Mouse (Mus musculus) intestine, embryonic 16.5 days (tissue): ENCODE results near the gene Ppp1r37. TPM values are rescaled to one million over a fixed set of nuclear protein-coding genes. Genes with fewer than 3 reads are reported as not detected.
A peak's percentile ranks its signal among the peaks of the same experiment; 100 is the strongest.

ENCODE experiments used
- ATAC-seq: fragments of 200-750 bp; cut with Nextera tagmentation; 2 replicates; pipeline ENCODE4 v1.8.0; 2017; ENCODE audit warnings: moderate TSS enrichment, moderate library complexity
- H3K27ac ChIP-seq: fragments of 300-500 bp; sonication (generic); 2 replicates; pipeline ENCODE4 v1.5.1; 2014; ENCODE audit warnings: mild to moderate bottlenecking, low read length
- H3K27me3 ChIP-seq: fragments of 300-500 bp; sonication (generic); replicated peaks from 2 replicates; pipeline ENCODE4 v1.6.1; 2014; ENCODE audit warnings: low read length, control low read depth, mixed read lengths; ENCODE audit not compliant: control insufficient read depth, insufficient read depth
- H3K36me3 ChIP-seq: fragments of 300-500 bp; sonication (generic); 2 replicates; pipeline ENCODE4 v1.6.1; 2014; ENCODE audit warnings: low read length, control low read depth; ENCODE audit not compliant: control insufficient read depth, insufficient read depth
- H3K4me1 ChIP-seq: fragments of 300-500 bp; sonication (generic); 2 replicates; pipeline ENCODE4 v1.6.1; 2014; ENCODE audit warnings: low read length, control low read depth, mixed read lengths; ENCODE audit not compliant: control insufficient read depth, insufficient read depth
- H3K4me2 ChIP-seq: fragments of 300-500 bp; sonication (generic); 2 replicates; pipeline ENCODE4 v1.6.1; 2014; ENCODE audit warnings: low read depth, low read length, control low read depth
- H3K4me3 ChIP-seq: fragments of 300-500 bp; sonication (generic); 2 replicates; pipeline ENCODE4 v1.5.1; 2014; ENCODE audit warnings: mild to moderate bottlenecking, low read length
- H3K9ac ChIP-seq: fragments of 300-500 bp; sonication (generic); 2 replicates; pipeline ENCODE4 v1.6.1; 2014; ENCODE audit warnings: low read depth, low read length
- H3K9me3 ChIP-seq: fragments of 300-500 bp; sonication (generic); 2 replicates; pipeline ENCODE4 v1.6.1; 2016; ENCODE audit warnings: low read length, control low read depth; ENCODE audit not compliant: control insufficient read depth
- WGBS: fragments of 180-500 bp; shearing (Covaris S2); extraction: QIAGEN DNeasy Blood & Tissue Kit; methylation state at CpG from one replicate; pipeline ENCODE4 v1.1.7; 2014; 5-methylcytosine and 5-hydroxymethylcytosine counted together
- polyA plus RNA-seq: library from polyadenylated mRNA; unstranded; fragments of >200 nt; fragmentation: Nextera tagmentation; extraction: Ambion mirVana; gene quantifications from 2 replicates; pipeline ENCODE4 v1.2.1, GENCODE M21; 2015

Ppp1r37 gene
- polyA plus RNA-seq, 1 experiment from 2014 or later = 15.5 TPM

GRCm38 (mm10) chr7:19575559-19575958 lies 12.7 kb upstream of the Ppp1r37 start:
- Histone ChIP-seq H3K4me1 (peaks cover 31% of the 10 kb centered on the region), H3K4me2 (no peak overlapping the region), H3K36me3 (no peaks in the 10 kb centered on the region), H3K9me3 (no peaks in the 10 kb centered on the region), H3K27ac (no peak overlapping the region), H3K4me3 (no peak overlapping the region), H3K9ac (no peak overlapping the region), H3K27me3 (peaks cover 13% of the 10 kb centered on the region)
- no peak for ATAC-seq
- 58% methylated on average over 3 of the region's 3 CpGs for WGBS

DNA sequence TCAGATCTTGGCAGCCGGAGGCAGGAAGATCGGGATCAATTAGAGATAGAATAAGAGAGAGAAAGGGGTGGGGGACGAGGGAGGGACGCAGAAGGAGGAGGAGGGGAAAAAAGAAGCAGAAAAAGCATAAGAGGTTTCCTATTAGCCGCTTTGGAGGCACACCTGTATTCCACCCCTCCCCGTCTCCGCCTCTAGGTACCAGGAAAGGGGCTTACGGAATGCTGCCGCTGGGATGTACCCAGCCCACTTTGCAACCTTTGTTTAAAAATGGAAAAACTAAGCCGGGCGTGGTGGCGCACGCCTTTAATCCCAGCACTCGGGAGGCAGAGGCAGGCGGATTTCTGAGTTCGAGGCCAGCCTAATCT lies 10.9 kb upstream of the Ppp1r37 start:
- no peaks in the 10 kb centered on the region for H3K36me3 ChIP-seq
- peaks cover 31% of the 10 kb centered on the region for H3K4me1 ChIP-seq
- peak; percentile 10; the same call in 1 of the 2 replicates for ATAC-seq
- WGBS = 15% methylated on average over 16 of the region's 16 CpGs
- no peaks in the 10 kb centered on the region for H3K9me3 ChIP-seq
- H3K27me3 ChIP-seq = peaks cover 13% of the 10 kb centered on the region
- peak overlapping the region; percentile 84 for H3K9ac ChIP-seq
- H3K4me3 ChIP-seq = peak overlapping the region; percentile 70
- peak overlapping the region; percentile 70 for H3K4me2 ChIP-seq
- peak overlapping the region; percentile 94 for H3K27ac ChIP-seq

DNA sequence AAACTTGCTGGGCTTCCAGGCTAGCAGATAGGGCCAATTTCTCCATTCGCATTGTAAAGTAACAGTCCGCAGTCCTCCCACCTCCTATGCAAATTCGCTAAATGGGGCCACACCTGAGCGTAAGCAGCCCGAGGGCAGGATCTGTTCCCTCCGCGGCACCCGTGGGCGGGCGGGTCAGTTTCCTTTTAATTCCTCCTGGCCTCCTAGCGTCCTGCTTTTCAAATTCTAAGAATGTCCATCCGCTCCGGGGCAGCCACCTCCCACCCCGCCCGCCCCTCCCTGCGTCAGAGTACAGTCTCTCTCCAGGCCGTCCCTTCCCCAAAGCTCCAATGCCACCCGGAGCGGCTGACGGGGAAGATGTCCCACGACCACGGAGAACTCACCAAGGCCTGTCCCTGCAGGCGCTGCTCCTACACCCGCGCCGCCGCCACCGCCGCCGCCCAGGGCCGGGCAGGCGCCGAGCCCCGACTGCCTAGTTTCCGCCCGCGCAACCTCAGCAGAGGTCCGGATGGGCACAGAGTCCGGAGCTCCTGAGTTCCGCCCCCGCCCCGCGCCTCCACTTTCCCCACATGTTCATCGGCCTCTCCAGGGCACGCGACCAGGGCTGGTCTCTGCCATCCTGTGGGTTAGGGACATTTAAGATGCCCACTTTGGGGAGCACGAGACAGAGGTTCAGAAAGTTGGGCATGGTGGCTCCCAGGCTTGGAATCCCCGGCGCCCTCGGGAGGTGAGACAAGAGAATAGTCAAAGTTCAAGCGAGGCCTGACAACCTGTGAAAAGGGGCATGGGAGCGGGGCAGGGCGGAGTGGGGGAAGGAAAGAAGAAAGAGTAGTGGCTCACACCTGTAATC lies 10.3 kb upstream of the Ppp1r37 start:
- peak overlapping the region; percentile 70 for H3K4me3 ChIP-seq
- 1% methylated on average over 53 of the region's 53 CpGs for WGBS
- H3K9ac ChIP-seq = peak overlapping the region; percentile 84
- no peaks in the 10 kb centered on the region for H3K9me3 ChIP-seq
- peaks cover 13% of the 10 kb centered on the region for H3K27me3 ChIP-seq
- peak overlapping the region; percentile 94 for H3K27ac ChIP-seq
- peaks cover 30% of the 10 kb centered on the region for H3K4me1 ChIP-seq
- H3K4me2 ChIP-seq = peak overlapping the region; percentile 70
- peak; percentile 89 for ATAC-seq
- H3K36me3 ChIP-seq = no peaks in the 10 kb centered on the region

DNA sequence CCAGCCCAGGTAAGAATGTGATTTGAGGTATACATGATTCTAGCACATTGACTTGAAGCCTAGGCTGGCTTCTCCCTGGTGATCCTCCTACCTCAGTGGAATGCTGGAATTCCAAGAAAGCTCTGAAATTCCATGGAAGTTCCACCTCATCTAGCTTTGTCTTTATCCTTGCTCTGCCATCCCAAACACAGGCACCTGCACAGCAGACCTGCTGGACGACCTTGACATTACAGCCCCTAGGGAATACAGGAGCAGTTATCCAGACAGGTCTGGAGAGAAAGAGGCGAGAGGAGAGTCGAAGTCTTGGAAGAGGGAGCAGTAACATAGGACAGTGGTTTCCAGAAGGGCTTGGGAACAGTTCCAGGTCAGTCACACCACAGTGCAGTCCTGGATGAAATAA lies 6.8 kb upstream of the Ppp1r37 start:
- no peak for ATAC-seq
- H3K27ac ChIP-seq = no peak overlapping the region
- H3K4me2 ChIP-seq = no peak overlapping the region
- peaks cover 11% of the 10 kb centered on the region for H3K4me1 ChIP-seq
- H3K9me3 ChIP-seq = no peaks in the 10 kb centered on the region
- H3K9ac ChIP-seq = no peak overlapping the region
- H3K36me3 ChIP-seq = peaks cover 8% of the 10 kb centered on the region
- no peak overlapping the region for H3K4me3 ChIP-seq
- H3K27me3 ChIP-seq = no peaks in the 10 kb centered on the region
- 74% methylated on average over 3 of the region's 3 CpGs for WGBS

- Histone ChIP-seq H3K4me1 (peaks cover 15% of the 10 kb centered on the region), H3K36me3 (peaks cover 17% of the 10 kb centered on the region), H3K27ac (no peak overlapping the region), H3K4me3 (no peak overlapping the region), H3K4me2 (no peak overlapping the region), H3K9ac (0 out of 2 replicates have a peak overlapping the region, but pooled peaks have one; percentile 1), H3K27me3 (no peaks in the 10 kb centered on the region), H3K9me3 (no peaks in the 10 kb centered on the region)
- no peak for ATAC-seq
- WGBS = 87% methylated on average over 8 of the region's 8 CpGs
These were observed 4.5 kb upstream of the Ppp1r37 start for GRCm38 (mm10) chr7:19567426-19567825.

DNA sequence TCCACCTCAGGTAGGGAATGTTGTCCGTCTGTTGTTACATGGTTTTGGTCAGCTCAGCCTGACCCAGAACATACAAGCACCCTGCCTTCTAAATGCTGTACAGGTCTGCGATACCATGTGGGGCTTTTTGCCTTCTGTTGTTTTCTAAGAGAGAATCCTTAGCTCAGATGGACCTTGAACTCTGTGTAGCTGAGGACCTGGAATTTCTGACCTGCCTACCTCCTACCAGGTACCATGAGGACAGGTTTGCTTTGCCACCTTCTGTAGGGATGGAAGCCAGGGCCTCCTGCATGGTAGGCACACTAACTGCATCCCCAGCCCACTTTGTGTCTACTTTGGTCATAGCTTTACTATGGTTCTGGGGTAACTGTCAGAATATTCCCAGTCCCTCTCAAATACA lies 2.9 kb upstream of the Ppp1r37 start:
- Histone ChIP-seq H3K4me2 (no peak overlapping the region), H3K36me3 (peaks cover 17% of the 10 kb centered on the region), H3K9ac (no peak overlapping the region), H3K27ac (no peak overlapping the region), H3K27me3 (no peaks in the 10 kb centered on the region), H3K9me3 (no peaks in the 10 kb centered on the region), H3K4me1 (peaks cover 7% of the 10 kb centered on the region), H3K4me3 (no peak overlapping the region)
- 98% methylated on average over 2 of the region's 2 CpGs for WGBS
- no peak for ATAC-seq

DNA sequence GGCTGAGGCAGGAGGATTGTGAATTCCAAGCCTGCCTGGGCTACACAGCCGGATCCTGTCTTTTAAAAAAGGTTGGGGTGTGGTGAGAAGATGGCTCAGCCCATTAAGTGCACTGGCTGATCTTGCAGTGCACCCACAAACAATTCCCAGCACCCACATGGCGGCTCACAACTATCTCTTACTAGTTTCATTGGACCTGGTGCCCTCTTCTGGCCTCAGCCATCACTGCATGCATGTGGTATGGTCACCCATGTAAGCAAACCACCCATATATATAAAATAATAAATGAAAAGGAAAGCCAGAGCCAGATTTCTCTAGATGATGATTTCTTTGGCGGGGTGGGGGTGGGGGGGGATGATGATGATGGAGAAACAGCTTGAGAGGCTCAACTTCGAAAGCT lies 1.6 kb upstream of the Ppp1r37 start:
- H3K9me3 ChIP-seq = no peaks in the 10 kb centered on the region
- H3K4me2 ChIP-seq = no peak overlapping the region
- no peak overlapping the region for H3K9ac ChIP-seq
- peaks cover 17% of the 10 kb centered on the region for H3K36me3 ChIP-seq
- no peak overlapping the region for H3K4me3 ChIP-seq
- H3K4me1 ChIP-seq = peaks cover 18% of the 10 kb centered on the region
- WGBS = 92% methylated on average over 4 of the region's 4 CpGs
- ATAC-seq = no peak
- H3K27me3 ChIP-seq = no peaks in the 10 kb centered on the region
- no peak overlapping the region for H3K27ac ChIP-seq

DNA sequence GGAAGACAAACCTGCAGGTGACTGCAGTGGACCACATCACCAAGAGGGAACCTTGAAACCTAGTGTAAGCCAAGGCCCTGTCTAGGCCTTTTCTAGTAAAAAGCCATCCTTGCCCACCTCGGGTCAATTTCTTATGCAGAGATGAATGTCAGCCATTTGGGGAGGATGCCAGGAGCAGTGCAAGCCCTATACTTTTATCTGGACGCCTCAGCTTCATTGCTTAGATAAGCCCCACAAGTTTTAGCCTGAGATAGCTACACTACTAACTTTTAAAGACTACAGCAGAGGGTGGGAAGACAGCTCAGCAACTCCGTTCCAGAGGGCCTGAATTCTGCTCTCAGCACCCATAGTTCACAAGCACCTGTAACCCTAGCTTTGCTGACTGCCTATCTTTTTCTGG lies 1.0 kb upstream of the Ppp1r37 start:
- no peak for ATAC-seq
- H3K4me3 ChIP-seq = no peak overlapping the region
- WGBS = 86% methylated on average over 3 of the region's 3 CpGs
- no peak overlapping the region for H3K9ac ChIP-seq
- H3K4me1 ChIP-seq = peaks cover 24% of the 10 kb centered on the region
- peaks cover 17% of the 10 kb centered on the region for H3K36me3 ChIP-seq
- H3K27me3 ChIP-seq = no peaks in the 10 kb centered on the region
- no peak overlapping the region for H3K4me2 ChIP-seq
- H3K27ac ChIP-seq = no peak overlapping the region
- no peaks in the 10 kb centered on the region for H3K9me3 ChIP-seq

- Histone ChIP-seq H3K36me3 (peaks cover 17% of the 10 kb centered on the region), H3K9ac (peak overlapping the region; percentile 97), H3K27ac (peak overlapping the region; percentile 90), H3K9me3 (no peaks in the 10 kb centered on the region), H3K4me1 (peaks cover 36% of the 10 kb centered on the region), H3K27me3 (no peaks in the 10 kb centered on the region), H3K4me3 (peak overlapping the region; percentile 94), H3K4me2 (peak overlapping the region; percentile 96)
- peak; percentile 84 for ATAC-seq
- WGBS = under 1% methylated on average over 102 of the region's 102 CpGs
These were observed 872 bp downstream of the Ppp1r37 start for GRCm38 (mm10) chr7:19561765-19562642.
